Mouse (Mus musculus): ENCODE data around the gene Mdm2. TPM values are rescaled to one million over a fixed set of nuclear protein-coding genes. Genes with fewer than 3 reads are reported as not detected.

The Mdm2 gene
- total RNA-seq, 2 experiments from 2014 or later = 59.1 to 62.8 TPM

DNA sequence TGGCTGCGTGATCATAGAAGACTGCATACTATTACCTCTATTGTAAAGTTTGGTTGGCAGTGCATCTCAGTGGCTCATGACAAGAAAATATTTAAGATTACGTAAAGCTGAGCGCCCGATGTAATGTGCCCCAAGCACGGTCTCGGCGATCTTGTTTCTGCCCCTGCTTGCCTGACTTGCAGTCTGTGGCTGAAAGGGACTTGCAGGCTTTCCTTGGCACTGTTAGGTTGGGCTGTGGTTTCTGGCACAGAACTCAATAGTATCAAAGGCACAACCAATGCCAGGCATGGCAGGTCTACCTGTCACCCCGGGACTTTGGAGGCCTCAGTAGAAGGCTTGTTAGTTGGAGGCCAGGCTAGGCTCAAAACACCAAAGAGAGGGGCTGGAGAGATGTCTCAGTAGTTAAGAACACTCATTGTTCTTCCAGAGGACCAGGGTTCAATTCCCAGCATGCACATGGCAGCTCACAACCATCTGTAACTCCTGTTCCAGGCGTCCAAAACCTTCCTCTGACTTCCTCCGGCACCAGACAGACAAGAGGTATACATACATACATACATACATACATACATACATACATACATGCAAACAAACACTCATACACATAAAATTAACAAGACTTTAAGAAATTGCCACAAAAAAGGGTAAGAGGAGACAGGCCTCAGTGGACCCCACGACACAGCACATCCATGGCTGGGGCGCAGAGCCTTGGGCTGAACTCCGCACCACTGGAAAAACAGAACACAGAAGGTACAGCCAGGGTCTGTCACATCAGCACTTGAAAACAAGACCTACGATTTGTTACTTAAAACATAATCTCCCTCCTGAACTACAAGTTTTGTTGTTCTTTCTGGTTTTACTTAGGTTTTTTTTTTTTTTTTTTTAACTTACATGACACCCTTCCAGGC lies 51.8 kb downstream of the Mdm2 start:
- DNase-seq (ENCODE audit: low spot score in 2 of 2) = no peak

- DNase-seq (ENCODE audit: low spot score in 2 of 2) = no peak
Measured at GRCm38 (mm10) chr10:117657659-117658306, 52.8 kb downstream of the Mdm2 start.

- no peak for DNase-seq (ENCODE audit: low spot score in 2 of 2)
Measured at GRCm38 (mm10) chr10:117656985-117657658, 53.4 kb downstream of the Mdm2 start.

DNA sequence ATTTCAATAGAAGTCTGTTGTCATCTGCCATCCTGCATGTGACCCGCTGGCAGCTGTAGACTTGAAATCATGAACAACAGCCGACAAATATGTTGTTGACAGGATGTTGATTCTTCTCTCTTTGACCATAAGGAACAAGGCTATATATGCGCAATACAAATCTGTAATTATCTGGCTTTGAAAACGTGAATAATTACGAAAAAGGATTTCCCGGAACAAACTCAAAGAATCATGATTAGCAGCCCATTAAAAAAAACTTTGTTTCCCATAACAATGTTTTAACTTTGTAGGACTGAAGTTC lies 53.9 kb downstream of the Mdm2 start:
- DNase-seq (ENCODE audit: low spot score in 2 of 2) = no peak

- no peak for DNase-seq (ENCODE audit: low spot score in 2 of 2)
Measured at GRCm38 (mm10) chr10:117655908-117656661, 54.5 kb downstream of the Mdm2 start.

- DNase-seq (ENCODE audit: low spot score in 2 of 2) = no peak
Measured at GRCm38 (mm10) chr10:117655460-117655859, 55.1 kb downstream of the Mdm2 start.

DNA sequence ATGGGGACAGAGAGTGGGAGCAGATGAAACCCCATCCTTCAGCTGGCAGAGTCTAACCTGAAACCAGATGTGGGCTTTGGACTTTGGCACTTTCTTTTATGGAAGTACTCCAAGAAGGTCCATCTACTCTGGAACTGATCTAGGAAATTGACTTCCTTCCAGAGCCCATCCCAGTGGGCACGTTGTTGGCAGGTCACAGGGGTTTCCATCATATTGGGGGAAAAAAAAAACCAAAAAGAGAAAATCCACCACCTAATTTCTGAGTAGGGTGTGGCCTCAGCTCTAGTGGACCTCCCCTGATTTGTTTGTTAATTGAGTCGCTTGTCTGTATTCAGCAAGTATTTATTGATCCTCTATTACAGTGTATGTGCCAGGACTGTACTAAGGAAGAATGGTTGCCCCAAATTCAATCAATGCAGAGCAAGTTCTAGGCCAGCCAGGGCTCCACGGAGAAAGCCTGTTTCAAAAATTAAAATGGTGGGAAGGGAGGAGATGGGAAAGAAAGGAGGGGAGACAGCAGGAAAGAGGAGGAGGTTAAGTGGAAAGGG lies 55.9 kb downstream of the Mdm2 start:
- no peak for DNase-seq (ENCODE audit: low spot score in 2 of 2)

DNA sequence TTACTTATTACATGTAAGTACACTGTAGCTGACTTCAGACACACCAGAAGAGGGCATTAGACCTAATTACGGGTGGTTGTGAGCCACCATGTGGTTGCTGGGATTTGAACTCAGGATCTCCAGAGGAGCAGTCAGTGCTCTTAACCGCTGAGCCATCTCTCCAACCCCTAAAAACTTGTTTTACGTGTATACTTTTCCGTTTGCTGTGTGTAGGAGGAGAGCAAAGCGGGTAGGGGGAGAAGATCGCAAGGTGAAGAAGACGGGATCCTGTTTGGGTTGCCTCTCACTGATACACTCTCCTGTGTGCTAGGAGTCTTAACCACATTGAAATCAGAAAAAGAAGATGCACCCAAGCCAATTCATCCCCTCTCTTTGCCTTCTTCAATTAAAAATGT lies 56.8 kb downstream of the Mdm2 start:
- DNase-seq (ENCODE audit: low spot score in 2 of 2) = no peak

DNA sequence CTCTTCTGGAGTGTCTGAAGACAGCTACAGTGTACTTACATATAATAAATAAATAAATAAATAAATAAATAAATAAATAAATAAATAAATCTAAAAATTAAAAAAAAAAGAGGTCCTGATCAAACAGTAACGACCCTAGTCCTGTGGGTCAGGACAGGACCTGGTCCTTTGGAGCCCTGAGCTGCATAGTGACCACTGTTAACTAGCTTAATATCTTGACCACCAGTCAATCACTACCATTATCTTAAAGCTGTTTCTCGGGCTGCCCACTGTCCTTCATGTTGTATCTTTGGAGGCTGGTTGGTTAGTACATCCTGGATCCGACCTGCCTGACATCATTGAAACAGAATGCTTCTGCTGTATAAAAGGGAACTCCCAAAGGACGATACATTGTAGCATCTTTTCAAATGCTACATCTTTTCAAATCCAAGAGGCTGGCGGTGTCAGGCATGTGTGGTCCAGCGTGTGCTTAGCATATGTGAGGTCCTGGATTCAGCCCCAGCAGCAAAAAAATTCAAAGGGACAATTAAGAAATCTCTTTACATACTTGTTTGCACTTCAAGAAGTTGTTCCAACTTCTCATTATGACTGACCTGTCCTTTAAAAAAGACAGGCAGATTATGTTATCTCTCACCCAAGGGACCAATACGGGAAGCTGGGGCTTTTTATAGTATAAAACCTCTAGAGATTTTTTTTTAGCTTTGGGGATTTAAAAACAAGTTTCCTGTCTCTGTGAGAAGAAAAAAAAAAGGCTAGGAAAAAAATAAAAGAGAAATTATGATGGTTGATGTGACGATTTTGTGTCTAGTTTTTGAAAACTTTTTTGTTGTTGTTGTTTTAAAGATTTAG lies 57.4 kb downstream of the Mdm2 start:
- no peak for DNase-seq (ENCODE audit: low spot score in 2 of 2)

- no peak for DNase-seq (ENCODE audit: low spot score in 2 of 2)
Measured at GRCm38 (mm10) chr10:117652378-117652774, 58.2 kb downstream of the Mdm2 start.

DNA sequence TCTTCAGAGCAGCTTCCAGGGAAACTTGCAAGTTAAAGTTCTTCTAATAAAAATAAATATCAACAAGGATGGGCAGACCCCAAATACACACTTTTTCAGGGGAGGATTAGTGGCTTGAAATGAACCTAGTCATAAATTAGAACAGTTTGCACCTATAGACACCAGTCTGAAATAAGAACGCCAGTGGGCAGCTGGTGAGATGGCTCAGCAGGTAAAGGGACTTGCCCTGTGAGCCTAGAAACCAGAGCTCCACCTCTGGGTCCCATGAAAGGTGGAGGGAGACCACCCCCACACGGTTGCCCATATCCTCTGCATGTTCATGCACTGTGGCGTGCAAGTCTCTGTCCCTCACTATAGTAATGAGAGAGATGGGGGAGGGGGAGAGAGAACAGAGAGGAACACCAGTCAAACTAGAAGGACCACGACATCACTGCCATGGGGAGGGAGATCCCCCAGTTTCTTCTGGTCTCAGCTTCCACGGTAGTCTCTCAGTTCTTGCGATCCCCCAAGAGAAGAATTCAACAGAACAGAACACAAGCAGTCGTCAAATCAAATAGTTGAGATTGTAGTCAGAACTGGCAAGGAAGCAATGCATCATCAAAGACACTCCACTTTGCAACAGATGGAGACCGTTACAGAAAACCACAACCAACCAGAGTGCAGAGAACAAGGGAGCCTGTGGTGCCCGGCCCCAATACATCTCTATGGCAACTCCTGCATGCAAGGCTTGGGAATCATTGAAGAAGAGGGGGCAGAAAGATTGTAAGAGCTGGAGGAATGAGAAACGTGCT lies 58.8 kb downstream of the Mdm2 start:
- peak; percentile 18 to 59 for DNase-seq (ENCODE audit: low spot score in 2 of 2)

DNA sequence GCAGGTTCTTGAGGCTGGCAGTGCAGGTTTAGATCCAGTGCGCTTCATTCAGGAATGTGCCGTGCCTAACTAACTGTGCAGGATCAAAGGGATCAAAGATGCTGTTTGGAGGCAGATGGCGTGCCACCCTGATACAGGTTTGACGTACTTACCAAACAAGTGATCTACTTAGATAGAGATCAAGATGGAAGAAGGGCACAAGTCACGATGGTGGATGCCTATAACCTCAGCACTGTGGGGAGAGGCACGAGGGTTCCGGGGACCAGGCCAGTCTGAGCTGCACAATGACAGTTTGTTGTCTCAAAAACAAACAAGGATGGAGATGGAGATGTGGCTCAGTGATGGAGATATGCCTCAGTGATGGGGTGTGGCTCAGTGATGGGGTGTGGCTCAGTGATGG lies 59.8 kb downstream of the Mdm2 start:
- DNase-seq (ENCODE audit: low spot score in 2 of 2) = no peak

DNA sequence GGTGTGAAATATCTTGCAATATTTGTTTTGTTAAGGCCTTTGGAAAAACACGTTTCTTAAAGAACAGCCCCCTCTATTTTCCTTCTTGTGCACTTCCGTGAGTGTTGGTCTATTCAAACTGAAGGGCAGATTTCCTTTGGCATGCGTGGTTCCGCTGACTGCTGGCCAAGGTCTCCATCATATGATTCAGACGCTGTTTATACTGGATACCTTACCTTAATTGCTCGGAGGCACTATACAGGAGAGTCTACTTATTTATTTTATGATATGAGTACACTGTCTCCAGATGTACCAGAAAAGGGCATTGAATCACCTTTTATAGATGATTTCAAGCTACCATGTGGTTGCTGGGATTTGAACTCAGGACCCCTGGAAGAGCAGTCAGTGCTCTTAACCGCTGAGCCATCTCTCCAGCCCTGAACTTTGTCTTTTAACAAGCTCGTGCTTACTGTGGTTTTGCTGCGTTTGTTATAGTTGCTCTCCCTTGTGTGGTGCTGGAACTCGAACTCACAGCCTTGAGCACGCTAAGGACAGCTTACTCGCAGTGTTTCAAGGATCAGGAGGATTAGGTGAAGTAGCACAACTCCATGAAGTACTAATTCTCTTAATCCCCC lies 60.4 kb downstream of the Mdm2 start:
- DNase-seq (ENCODE audit: low spot score in 2 of 2) = no peak

- no peak for DNase-seq (ENCODE audit: low spot score in 2 of 2)
Measured at GRCm38 (mm10) chr10:117649292-117650041, 61.1 kb downstream of the Mdm2 start.

DNA sequence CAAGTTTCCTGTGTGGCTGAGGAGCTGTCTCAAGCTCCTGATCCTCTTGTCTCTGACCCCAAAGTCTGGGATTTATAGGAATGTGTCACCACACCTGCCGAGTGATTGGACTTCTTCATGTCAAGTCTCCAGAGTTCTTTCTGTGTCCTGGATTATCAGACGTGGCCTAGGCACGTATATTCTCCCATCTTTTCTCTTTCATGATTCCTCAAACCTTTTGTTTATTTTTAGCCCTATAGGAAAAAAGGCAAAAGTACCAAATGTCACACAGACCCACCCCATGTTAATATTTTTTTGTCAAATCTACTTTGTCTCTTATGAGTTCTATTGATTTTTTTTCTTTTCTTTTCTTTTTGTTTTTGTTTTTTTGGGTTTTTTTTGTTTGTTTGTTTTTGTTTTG lies 61.9 kb downstream of the Mdm2 start:
- DNase-seq (ENCODE audit: low spot score in 2 of 2) = no peak

- DNase-seq (ENCODE audit: low spot score in 2 of 2) = no peak
Measured at GRCm38 (mm10) chr10:117647964-117648472, 62.5 kb downstream of the Mdm2 start.

GRCm38 (mm10) chr10:117647158-117647505 lies 63.4 kb downstream of the Mdm2 start:
- DNase-seq (ENCODE audit: low spot score in 2 of 2) = peak; percentile 32 to 70

GRCm38 (mm10) chr10:117646482-117647157 lies 63.9 kb downstream of the Mdm2 start:
- DNase-seq (ENCODE audit: low spot score in 2 of 2) = no peak

Data from layer of hippocampus, postnatal 14 days (tissue).